Mouse (Mus musculus): ENCODE measurements around the gene Eya2.

GRCm38 (mm10) chr2:165703033-165703805 is 108.4 kb downstream of the Eya2 start:
- no peak for TF ChIP-seq CTCF (IDR thresholded peaks at IDR 0.05; ENCODE audit: low read depth, low read length)
- TF ChIP-seq POLR2AphosphoS5 (IDR thresholded peaks at IDR 0.05; ENCODE audit: insufficient replicate concordance, low read depth, low read length) = no peak

All from G1E (cell line).